Mouse (Mus musculus) C2C12 (cell line): ENCODE data around the gene Adprh. TPM values are rescaled to one million over a fixed set of nuclear protein-coding genes. Genes with fewer than 3 reads are reported as not detected.

Experiments
- H3K27me3 ChIP-seq: one replicate; pipeline ENCODE4 v1.6.1; 2011; ENCODE audit not compliant: control insufficient read depth, insufficient read depth, insufficient read length
- H3K36me3 ChIP-seq: one replicate; pipeline ENCODE4 v1.6.1; 2011; ENCODE audit not compliant: control insufficient read depth, insufficient read depth
- H3K4me3 ChIP-seq: one replicate; pipeline ENCODE4 v1.5.1; 2011; ENCODE audit warnings: mild to moderate bottlenecking, control low read depth; ENCODE audit not compliant: poor library complexity, insufficient read depth, severe bottlenecking
- H3K79me2 ChIP-seq: one replicate; pipeline ENCODE4 v1.6.1; 2011; ENCODE audit not compliant: control insufficient read depth, insufficient read depth
- H3K79me3 ChIP-seq: one replicate; pipeline ENCODE4 v1.6.1; 2011; ENCODE audit warnings: low read depth, control low read depth
- H3ac ChIP-seq: one replicate; pipeline ENCODE3; 2011; ENCODE audit warnings: low read depth; ENCODE audit not compliant: control insufficient read depth, insufficient read length
- CEBPB ChIP-seq: IDR thresholded peaks from one replicate; pipeline ENCODE4 v1.6.1; 2011; ENCODE audit warnings: low read depth, mild to moderate bottlenecking, control low read depth, moderate library complexity
- CTCF ChIP-seq: IDR thresholded peaks from one replicate; pipeline ENCODE4 v1.5.1; 2011; ENCODE audit not compliant: control insufficient read depth, insufficient read depth, insufficient read length
- FOSL1 ChIP-seq: IDR thresholded peaks from one replicate; pipeline ENCODE4 v1.8.0; 2011; ENCODE audit warnings: mild to moderate bottlenecking, low read length; ENCODE audit not compliant: poor library complexity, insufficient read depth, severe bottlenecking
- MAX ChIP-seq: IDR thresholded peaks from one replicate; pipeline ENCODE4 v1.6.1; 2011; ENCODE audit warnings: mild to moderate bottlenecking, control low read depth
- MYOD1 ChIP-seq: IDR thresholded peaks from one replicate; pipeline ENCODE4 v1.6.1; 2011; ENCODE audit warnings: low read depth; ENCODE audit not compliant: control insufficient read depth, insufficient read length
- MYOG ChIP-seq: IDR thresholded peaks from one replicate; pipeline ENCODE4 v1.6.1; 2011; ENCODE audit not compliant: control insufficient read depth, insufficient read length; ENCODE audit errors: extremely low read depth
- USF1 ChIP-seq: IDR thresholded peaks from one replicate; pipeline ENCODE4 v1.6.1; 2011; ENCODE audit warnings: low read depth, mild to moderate bottlenecking, control low read depth, moderate library complexity
- polyA plus RNA-seq: library from polyadenylated mRNA; unstranded; fragments of >200 nt; fragmentation: generic; extraction: Trizol; gene quantifications from one replicate; pipeline ENCODE4 v1.2.1, GENCODE M21; 2012; ENCODE audit warnings: missing spikeins

The Adprh gene
- polyA plus RNA-seq, 1 experiment: 52.2 TPM

DNA sequence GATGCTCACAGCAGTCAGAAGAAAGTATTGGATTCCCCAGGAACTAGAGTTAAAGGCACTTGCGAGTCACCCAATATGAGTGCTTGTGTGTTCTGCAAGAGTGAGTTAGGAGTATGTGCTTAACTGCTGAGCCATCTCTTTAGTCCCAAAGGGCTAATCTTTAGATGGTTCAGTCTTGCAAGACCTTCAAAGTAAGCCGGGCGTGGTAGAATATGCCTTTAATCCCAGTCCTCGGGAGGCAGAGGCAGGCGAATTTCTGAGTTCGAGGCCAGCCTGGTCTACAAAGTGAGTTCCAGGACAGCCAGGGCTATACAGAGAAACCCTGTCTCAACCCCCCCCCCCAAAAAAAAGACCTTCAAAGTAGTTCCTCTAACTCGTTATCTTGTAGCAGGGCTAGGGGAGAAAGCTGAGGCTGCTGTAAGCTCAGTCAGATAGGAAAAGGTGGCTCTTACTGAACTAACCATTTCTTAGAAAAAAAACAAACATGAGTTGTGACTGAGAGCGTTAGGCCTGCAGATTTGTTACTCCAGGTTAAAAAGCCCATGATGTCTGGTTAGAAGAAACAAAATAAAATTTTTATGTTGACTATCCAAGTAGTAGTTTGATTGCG is 22.3 kb upstream of the Adprh start:
- TF ChIP-seq MYOD1 (no peak), MYOG (no peak), MAX (no peak), CEBPB (no peak), USF1 (no peak), CTCF (no peak), FOSL1 (no peak)
- no peak overlapping the region for H3K4me3 ChIP-seq
- no peaks in the 10 kb centered on the region for H3K27me3 ChIP-seq
- peaks cover 10% of the 10 kb centered on the region for H3K79me3 ChIP-seq
- H3ac ChIP-seq: no peak overlapping the region
- H3K36me3 ChIP-seq: peaks cover 53% of the 10 kb centered on the region
- H3K79me2 ChIP-seq: peaks cover 36% of the 10 kb centered on the region

DNA sequence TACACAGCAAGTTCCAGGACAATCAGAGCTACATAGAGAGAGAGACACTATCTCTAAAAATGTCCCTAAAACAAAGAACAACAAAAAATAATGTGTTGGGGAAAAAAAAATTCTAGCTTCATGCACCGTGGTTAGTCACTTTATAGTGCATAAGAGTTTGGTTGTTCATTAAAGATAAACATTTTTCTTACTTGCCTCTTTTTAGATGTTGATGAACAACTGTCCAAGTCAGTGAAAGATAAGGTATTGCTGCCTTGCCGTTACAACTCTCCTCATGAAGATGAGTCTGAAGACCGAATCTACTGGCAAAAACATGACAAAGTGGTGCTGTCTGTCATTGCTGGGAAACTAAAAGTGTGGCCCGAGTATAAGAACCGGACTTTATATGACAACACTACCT is 21.2 kb upstream of the Adprh start:
- no peaks in the 10 kb centered on the region for H3K27me3 ChIP-seq
- no peak overlapping the region for H3ac ChIP-seq
- H3K4me3 ChIP-seq: no peak overlapping the region
- no peak for TF ChIP-seq USF1
- no peak for TF ChIP-seq CEBPB
- no peak for TF ChIP-seq MAX
- peaks cover 47% of the 10 kb centered on the region for H3K36me3 ChIP-seq
- peaks cover 47% of the 10 kb centered on the region for H3K79me2 ChIP-seq
- H3K79me3 ChIP-seq: peaks cover 20% of the 10 kb centered on the region

DNA sequence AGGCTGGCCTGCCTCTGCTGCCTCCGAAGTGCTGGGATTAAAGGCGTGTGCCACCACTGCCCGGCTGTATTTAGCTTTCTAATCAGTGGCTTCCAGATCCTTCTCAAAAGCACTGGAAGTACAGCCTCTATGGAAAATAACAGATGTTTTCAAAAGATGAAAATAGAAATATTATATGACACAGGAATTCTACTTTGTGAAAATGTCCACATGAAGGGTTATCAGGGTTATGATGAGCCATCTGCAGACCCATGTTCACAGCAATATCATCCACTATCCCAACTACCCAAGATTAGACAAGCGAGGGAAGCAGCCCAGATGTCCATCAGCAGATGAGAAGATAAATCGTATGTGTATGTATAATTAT is 20.0 kb upstream of the Adprh start:
- peaks cover 47% of the 10 kb centered on the region for H3K36me3 ChIP-seq
- peaks cover 29% of the 10 kb centered on the region for H3K79me3 ChIP-seq
- no peak for TF ChIP-seq MAX
- no peak for TF ChIP-seq MYOG
- TF ChIP-seq CTCF: no peak
- TF ChIP-seq MYOD1: no peak
- no peak for TF ChIP-seq USF1
- no peak for TF ChIP-seq CEBPB
- TF ChIP-seq FOSL1: no peak
- no peak overlapping the region for H3K4me3 ChIP-seq
- no peaks in the 10 kb centered on the region for H3K27me3 ChIP-seq
- peaks cover 59% of the 10 kb centered on the region for H3K79me2 ChIP-seq
- H3ac ChIP-seq: no peak overlapping the region

DNA sequence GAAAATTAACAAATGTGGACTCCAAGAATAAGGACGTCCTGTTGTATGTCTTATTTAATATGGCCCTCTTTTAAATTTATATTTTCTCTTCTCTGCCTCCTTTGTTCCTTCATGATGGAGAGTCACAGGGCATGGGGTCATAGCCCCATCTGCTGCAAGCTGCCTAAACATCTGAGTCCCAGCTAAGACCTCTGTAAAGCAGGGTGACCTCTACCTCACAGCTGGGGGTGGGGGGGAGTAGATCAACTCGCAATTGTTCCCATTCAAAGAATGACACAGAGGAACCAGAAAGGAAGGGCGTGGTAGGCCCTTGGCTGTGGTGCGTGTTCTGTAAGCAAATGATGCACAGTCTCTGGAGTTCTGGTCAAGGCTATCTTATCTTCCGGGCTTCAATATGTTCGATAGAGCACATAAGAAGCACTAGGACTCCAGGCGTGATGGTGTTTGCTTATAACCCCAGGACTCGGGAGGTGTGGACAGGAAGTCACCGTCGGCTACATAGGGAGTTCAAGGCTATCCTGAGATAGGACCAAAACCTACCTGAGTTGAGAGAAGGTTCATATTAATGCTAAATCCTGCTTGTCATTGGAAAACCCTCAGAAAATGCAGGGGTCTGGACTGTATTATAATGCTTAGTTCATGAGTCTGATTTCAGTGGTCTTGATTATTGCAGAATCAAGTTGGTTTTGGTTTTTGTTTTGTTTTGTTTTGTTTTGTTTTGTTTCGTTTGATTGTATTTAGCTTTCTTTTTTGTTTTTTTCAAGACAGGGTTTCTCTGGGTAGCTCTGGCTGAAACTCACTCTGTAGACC is 19.4 kb upstream of the Adprh start:
- peaks cover 34% of the 10 kb centered on the region for H3K79me3 ChIP-seq
- peaks cover 64% of the 10 kb centered on the region for H3K79me2 ChIP-seq
- H3ac ChIP-seq: no peak overlapping the region
- TF ChIP-seq MYOD1 (no peak), CEBPB (no peak), USF1 (no peak), MYOG (no peak), FOSL1 (no peak), CTCF (no peak), MAX (no peak)
- peaks cover 45% of the 10 kb centered on the region for H3K36me3 ChIP-seq
- H3K4me3 ChIP-seq: no peak overlapping the region
- no peaks in the 10 kb centered on the region for H3K27me3 ChIP-seq

DNA sequence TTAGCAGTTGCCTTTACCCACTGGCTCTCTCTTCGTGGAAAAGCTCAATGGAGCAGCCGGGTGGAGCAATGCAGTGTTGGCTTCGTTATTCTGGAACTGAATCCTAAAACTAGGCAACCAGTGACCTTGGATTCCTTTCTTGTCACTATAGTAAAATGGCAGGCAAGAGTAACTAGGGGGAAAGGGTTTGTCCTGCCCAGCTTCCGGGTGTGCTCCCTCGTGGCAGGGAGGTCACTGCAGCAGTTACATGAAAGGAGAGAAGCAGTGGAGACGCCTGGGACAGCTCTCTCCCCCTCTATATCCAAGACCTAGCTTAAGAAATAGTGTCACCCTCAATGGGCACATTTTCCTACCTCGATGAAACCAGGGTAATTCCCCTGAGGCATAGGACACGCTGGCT is 16.9 kb upstream of the Adprh start:
- H3K79me2 ChIP-seq: peaks cover 89% of the 10 kb centered on the region
- peaks cover 32% of the 10 kb centered on the region for H3K36me3 ChIP-seq
- TF ChIP-seq USF1 (no peak), CEBPB (no peak), MAX (no peak), CTCF (no peak), MYOD1 (no peak), FOSL1 (no peak), MYOG (no peak)
- H3K4me3 ChIP-seq: no peak overlapping the region
- H3ac ChIP-seq: no peak overlapping the region
- H3K27me3 ChIP-seq: no peaks in the 10 kb centered on the region
- peaks cover 48% of the 10 kb centered on the region for H3K79me3 ChIP-seq

DNA sequence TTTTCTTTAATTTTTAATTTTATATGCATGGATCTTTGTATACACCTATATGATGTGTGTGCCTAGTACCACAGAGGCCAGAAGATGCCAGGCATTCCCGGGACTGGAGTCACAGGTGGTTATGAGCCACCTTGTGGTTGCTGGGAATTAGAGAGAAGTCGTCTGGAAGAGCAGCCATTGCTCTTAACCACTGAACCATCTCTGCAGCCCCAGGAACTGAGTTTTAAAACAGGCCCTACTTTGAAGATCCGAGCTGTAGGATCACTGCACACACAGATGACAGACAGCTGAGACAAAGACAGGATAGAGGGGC is 16.2 kb upstream of the Adprh start:
- TF ChIP-seq FOSL1 (no peak), MYOD1 (no peak), MYOG (no peak), USF1 (no peak), CEBPB (no peak), CTCF (no peak), MAX (no peak)
- H3ac ChIP-seq: no peak overlapping the region
- peaks cover 30% of the 10 kb centered on the region for H3K36me3 ChIP-seq
- H3K27me3 ChIP-seq: no peaks in the 10 kb centered on the region
- H3K4me3 ChIP-seq: no peak overlapping the region
- H3K79me2 ChIP-seq: peaks cover 97% of the 10 kb centered on the region
- H3K79me3 ChIP-seq: peaks cover 53% of the 10 kb centered on the region
